Mouse (Mus musculus): ENCODE results near the gene Ankrd13b.

- TF ChIP-seq GATA2 (IDR thresholded peaks at IDR 0.05; ENCODE audit: borderline replicate concordance, low read depth, low read length) (no peak), CTCF (IDR thresholded peaks at IDR 0.05; ENCODE audit: low read depth, low read length) (no peak), TAL1 (conservative IDR thresholded peaks at IDR 0.05; ENCODE audit: low read depth, low read length) (no peak), POLR2AphosphoS5 (IDR thresholded peaks at IDR 0.05; ENCODE audit: insufficient replicate concordance, low read depth, low read length) (no peak), GATA1 (IDR thresholded peaks at IDR 0.05; ENCODE audit: borderline replicate concordance, low read length) (no peak)
These were observed 61.0 kb downstream of the Ankrd13b start for GRCm38 (mm10) chr11:77428446-77428845.

All from G1E (cell line).